Mouse (Mus musculus): ENCODE measurements around the gene Zbtb24. TPM values are rescaled to one million over a fixed set of nuclear protein-coding genes. Genes with fewer than 3 reads are reported as not detected.

Gene Zbtb24
- total RNA-seq, 2 experiments from 2014 or later, result 12.6 to 15.9 TPM

DNA sequence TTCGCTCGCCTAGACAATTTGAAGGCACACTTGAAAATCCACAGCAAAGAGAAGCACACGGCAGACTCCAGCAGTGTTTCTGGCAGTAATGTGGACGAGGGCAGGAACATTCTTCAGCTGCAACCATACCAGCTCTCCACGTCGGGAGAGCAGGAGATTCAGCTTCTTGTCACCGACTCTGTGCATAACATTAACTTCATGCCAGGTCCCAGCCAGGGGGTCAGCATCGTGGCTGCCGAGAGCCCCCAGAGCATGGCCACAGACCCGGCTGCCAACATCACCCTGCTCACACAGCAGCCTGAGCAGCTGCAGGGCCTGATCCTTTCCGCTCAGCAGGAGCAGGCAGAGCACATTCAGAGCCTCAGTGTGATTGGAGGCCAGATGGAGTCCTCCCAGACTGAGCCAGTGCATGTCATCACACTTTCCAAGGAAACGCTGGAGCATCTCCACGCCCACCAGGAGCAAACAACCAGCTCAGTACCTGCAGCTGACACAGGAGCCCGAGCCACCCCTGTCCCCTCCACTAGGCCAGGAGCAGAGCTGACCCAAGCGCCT is 14.3 kb downstream of the Zbtb24 start:
- no peak for ATAC-seq (replicated peaks; ENCODE audit: poor library complexity)

DNA sequence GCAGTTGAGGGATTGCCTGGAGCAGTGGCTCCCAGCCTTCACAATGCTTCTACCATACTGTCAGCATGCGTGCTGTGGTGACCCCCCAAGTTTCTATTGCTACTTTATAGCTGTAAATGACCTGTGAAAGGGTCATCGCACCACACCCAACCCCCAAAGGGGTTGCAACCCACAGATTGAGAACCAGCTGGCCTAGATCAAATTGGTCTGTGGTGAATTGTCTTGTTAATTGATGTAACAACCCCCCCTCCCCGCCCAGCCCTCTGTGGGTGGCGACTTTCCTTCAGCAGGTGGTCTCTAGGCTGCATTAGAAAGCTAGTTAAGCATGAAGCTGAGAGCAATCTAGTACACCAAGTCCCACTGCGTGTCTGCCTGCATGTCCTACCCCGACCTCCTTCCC is 17.1 kb downstream of the Zbtb24 start:
- ATAC-seq (replicated peaks; ENCODE audit: poor library complexity), result no peak

DNA sequence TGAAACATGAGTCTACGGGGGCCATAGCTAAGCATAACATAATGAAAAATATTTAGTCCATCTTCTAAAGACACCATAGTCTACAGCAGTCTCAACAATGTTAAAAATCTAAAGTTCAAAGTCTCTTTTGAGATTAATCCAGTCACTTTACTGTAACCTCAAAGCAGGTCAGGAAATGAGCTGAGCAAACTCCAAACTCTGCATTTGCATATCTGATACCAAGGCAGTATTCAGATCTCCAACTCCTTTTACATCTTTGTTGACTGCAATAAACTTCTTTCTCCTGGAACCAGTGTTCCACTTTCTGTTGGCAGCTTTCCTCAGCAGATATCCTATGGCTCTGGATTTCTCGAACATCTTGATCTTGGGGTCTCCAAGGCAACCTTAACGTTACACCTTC is 20.5 kb downstream of the Zbtb24 start:
- ATAC-seq (replicated peaks; ENCODE audit: poor library complexity), result no peak

DNA sequence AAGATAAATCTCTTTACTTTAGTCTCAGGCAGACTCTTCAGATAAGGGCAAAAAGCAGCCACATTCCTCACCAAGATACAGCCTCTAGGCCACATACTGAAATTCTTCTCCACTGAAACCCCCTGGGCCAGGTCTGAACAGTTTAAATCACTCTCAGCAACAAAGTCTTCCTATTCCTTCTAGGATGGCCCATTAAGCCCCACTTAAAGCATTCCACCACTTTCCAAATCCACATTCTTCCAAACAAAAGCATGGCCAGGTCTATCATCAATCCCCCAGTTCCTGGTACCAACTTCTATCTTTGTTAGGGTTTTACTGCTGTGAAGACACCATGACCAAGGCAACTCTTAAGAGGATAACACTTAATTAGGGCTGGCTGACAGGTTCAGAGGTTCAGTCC is 22.4 kb downstream of the Zbtb24 start:
- ATAC-seq (replicated peaks; ENCODE audit: poor library complexity), result no peak

DNA sequence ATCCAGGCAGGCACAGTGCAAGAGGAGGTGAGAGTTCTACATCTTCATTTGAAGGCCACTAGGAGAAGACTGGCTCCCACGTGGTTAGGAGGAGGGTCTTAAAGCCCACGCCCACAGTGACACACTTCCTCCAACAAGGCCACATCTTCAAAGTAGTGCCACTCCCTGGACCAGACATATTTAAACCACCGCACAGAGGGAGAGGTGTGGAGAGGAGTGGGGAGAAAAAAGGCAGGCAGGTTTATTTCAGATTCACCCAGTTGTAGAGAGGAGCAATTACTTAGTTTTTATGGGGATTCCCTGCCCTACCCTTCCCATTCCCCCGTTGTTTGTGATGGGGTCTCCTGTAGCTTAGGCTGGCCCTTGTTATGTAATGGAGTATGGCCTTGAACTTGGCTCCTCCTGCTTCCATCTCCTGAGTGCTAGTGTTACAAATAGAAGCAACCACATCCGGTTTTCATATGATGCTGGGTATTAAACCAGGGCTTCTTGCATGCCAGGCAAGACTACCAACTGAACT is 22.8 kb downstream of the Zbtb24 start:
- 0 out of 2 replicates have a peak, but pooled peaks have one; percentile 7 for ATAC-seq (replicated peaks; ENCODE audit: poor library complexity)

DNA sequence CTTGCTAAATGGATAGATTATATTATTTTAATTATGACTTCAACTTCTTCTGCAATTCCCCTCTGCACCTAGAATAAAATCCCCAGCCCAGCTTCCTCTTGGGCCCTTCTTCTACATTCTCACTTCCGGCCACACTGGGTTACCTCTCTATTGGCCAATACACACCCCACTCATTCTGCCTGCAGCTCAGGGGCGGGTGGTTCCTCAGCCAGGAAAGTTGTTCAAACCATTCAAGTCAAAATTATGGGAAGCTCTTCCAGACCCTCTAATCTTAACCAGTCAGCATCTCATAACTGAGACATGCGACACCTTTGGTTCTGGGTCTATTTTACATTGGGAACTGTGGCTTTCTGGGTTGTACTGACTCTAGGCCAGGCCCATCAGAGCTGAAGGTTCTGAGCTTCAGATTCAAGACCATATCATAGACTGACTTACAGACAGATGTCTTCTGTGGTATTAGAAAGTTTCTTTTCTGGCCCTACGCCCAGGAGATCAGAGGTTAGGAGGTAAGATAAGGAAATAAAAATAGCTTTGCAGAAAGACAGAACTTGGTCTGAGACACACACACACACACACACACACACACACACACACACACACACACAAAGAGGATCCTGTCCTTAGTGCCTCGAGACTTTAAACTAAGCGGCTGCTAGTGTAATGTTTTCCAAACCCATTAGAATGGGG is 23.7 kb downstream of the Zbtb24 start:
- ATAC-seq (replicated peaks; ENCODE audit: poor library complexity), result peak; percentile 55

DNA sequence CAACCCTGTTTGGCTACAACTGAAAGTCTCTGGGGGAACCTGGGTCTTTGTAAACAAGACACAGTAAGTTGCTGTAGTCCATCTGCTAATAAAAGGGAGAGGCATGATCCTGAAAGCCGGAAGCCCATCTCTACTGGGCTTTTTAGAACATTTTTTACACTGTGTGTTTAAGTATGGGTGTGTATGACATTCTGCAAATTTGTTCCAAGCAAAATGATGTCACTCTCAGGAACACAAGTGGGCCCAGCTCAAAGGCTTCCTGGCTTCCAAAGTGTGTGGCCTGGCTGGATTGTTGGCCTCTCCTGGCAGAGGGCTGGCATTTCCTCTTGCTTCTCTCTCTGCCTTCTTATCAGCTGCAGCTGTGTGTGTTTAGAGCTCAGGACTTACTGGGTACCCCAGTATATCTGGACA is 24.8 kb downstream of the Zbtb24 start:
- no peak for ATAC-seq (replicated peaks; ENCODE audit: poor library complexity)

DNA sequence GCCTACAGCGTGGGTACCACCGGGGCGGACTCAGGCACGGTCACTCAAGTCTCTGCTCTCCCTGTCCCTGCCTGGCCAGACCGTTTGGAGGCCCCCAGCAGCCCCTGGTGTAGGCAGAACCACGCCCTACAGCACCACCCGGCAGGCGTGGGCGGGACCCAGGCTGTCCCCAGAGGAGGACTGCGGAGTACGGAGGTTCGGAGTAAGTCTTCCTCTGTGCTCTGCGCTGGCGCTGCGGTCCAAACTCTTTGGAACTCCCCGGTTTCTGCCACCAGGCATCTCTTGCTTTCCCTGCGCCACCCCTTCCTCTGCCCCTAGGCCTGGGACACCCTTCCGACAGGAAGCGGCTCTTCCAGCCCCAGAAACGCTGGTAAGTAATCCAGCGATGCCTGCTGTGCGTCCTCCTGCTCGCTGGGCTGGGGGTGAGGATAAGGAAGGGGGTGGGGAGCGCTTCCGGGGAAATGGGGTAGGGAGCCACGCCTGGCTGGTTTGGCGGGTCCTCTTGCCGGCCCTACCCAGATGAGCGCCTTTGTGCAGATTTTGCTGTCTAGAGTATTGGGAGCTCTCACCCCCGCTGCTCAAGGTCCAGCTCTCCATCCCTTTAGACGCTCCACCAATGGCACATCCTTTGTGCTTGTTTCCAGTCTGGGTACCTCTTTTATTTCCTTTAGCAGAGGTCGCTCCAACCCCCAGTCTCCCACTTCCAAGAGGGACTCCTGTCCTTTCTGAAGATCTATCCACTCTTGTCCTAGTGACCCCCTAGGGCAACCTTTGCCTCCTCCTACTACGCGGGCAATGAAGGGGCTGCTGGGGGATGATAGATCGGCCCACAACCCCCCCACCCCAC is 26.2 kb downstream of the Zbtb24 start, which contains the start of gene Mical1:
TSS of gene Mical1 (plus strand) at position 144 of the 847 bp plus-strand sequence.
- peak; percentile 26 for ATAC-seq (replicated peaks; ENCODE audit: poor library complexity)

DNA sequence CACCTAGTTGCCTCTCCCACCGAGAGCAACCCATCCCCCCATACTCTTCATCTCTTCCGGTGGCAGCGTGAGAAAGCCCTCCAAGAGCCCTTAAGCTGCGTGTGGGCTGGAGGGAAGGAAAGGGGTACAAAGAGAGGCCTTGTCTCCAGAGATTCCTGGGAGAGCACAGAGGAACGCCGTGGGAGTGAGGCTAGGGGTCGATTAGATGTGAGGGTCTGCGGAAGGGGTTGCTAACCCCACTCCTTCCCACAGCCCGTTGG is 26.8 kb downstream of the Zbtb24 start:
- ATAC-seq (replicated peaks; ENCODE audit: poor library complexity), result no peak

DNA sequence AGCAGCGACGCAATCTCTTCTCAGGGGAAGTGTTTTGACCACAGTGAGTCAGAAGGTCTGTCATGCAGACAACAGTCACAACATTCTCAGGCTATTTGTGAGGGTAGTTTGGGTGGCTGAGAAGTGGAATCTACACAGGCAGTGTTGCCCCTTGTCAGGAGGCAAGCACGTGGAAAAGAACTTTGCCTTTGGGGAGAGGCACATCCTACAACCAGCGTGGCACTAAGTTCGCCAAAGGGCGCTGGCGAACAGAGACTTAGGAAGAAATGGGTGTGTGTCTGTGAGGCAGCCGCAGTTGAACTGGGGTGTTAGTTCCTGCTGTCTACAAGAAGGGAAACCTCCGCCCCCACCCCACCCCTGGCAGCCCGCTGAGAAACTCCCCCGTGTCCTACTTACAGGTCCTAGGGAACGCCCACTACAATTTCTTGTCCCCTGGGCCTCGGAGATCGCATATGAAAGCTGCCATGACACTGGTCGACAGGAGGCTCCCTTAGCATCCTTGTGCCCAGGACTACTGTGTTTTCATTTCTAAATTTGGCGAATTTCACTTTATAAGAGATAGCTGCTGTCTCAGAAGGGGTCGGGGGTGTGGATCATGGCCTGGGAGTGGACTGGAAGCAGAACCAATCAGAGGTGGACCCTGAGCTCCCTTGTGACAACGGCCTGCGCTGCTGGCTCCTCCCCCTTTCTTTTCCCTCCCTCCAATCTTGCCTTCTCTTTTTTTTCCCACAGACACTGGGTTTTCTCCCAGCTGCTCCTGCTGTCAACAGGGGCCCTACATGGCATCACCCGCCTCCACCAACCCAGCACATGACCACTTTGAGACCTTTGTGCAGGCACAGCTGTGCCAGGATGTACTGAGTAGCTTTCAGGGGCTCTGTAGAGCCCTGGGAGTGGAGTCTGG is 27.3 kb downstream of the Zbtb24 start:
- ATAC-seq (replicated peaks; ENCODE audit: poor library complexity), result peak; percentile 35

DNA sequence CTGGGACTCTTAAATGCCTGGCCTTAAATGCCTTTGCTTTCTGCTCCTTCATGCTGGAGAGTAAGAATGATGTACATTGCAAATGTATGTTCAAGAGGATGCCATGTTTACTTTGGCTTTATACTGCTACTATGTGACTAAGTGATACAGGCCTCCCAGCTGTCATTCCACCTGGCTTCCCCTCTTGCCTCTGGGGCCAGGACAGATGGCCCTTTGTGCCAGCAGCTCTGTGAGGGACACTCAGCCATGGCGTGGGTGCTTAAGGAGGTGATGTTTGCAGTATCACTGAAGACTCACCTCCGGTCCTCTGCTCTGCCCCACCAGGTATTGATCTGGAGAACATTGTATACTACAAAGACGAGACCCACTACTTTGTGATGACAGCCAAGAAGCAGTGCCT is 29.8 kb downstream of the Zbtb24 start:
- ATAC-seq (replicated peaks; ENCODE audit: poor library complexity), result no peak

DNA sequence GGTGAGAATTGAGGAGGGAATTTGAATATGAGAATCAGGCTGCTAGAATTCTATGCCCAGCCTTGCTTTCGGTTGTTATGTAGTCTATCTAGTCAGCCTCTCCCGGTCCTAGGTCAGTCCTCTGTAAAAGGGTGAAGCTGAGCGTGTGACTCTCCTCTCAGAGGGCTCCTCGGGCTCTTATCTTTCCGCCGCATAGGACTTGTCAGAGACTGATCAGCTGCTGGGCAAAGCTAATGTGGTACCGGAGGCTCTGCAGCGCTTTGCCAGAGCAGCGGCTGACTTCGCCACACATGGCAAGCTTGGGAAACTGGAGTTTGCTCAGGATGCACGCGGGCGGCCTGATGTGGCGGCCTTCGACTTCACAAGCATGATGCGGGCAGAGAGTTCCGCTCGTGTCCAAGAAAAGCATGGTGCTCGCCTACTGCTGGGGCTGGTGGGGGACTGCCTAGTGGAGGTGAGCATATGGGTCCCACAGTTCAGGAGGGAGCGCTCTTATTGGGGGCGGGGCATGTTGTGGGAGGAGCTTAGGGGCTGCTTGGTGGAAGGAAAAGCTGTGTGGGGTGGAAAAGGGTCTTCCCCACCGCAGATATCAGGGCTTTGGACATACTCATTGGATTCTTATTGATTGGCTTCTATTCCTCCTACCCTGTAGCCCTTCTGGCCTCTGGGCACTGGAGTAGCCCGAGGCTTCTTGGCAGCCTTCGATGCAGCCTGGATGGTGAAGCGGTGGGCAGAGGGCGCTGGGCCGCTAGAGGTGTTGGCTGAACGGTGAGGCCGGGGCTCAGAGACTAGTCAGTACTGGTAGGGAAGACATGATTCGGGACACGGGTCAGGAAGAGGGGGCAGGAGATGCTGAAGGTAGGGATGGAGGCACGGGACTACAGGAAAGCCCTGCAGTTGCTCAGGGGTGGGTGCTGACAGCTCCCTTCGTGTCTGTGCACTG is 31.0 kb downstream of the Zbtb24 start:
- ATAC-seq (replicated peaks; ENCODE audit: poor library complexity), result peak; percentile 49

DNA sequence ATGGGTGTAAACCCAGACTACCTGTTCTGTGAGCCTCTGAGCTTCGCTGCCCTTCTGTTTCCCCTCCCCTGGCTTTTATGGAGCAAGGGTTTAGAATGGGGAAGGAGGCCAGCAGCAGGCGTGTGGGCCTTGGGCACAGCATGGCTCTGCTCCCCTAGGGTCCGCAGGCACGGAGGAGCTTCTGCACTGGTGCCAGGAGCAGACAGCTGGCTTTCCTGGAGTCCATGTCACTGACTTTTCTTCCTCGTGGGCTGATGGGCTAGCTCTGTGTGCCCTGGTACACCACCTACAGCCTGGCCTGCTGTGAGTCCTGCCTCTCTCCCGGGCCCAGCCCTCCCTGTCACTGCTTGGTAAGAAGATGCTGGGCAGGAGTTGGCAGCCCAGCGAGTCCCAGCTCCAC is 32.3 kb downstream of the Zbtb24 start:
- no peak for ATAC-seq (replicated peaks; ENCODE audit: poor library complexity)

DNA sequence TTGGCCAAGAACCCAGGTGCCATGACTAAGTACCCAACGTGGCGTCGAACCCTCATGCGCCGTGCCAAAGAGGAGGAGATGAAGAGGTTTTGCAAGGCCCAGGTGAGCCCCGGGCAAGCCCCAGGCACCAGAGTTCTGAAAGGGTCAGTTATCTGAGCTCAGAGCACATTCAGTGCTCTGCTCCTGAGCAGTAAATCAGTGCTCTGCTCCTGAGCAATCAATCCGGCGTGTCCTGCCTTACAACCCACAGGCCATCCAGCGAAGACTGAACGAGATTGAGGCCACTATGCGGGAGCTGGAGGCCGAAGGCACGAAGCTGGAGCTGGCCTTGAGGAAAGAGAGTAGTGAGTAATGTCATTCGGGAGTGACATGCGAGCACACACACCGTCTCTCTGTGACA is 35.6 kb downstream of the Zbtb24 start:
- ATAC-seq (replicated peaks; ENCODE audit: poor library complexity), result no peak

DNA sequence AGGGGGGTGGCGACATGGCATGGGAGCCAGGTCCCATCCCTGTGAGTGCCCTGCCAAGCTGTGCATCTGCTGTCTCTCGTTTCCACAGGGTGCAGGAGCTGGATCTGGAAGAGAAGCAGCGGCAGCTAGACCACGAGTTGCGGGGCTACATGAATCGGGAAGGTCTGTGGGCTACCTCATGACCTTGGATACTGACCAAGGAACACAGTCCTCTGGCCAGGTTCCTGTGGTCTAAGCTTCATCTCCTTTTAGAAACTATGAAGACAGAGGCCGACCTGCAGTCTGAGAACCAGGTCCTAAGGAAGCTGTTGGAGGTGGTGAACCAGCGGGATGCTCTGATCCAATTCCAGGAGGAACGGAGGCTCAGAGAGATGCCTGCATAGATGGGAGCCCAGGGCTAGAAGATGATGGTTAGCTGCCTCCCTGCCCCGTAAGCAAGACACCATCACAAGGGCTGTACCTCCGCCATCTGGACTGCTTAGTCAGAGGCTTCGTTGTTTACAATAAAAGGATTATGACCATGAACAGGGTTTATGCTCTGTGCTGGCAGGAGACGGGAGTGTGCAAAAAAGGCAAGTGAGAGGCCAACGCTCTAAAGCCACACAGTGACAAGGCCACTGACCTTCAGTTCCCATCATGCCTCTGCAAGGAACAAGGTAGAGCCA is 36.5 kb downstream of the Zbtb24 start:
- ATAC-seq (replicated peaks; ENCODE audit: poor library complexity), result no peak

DNA sequence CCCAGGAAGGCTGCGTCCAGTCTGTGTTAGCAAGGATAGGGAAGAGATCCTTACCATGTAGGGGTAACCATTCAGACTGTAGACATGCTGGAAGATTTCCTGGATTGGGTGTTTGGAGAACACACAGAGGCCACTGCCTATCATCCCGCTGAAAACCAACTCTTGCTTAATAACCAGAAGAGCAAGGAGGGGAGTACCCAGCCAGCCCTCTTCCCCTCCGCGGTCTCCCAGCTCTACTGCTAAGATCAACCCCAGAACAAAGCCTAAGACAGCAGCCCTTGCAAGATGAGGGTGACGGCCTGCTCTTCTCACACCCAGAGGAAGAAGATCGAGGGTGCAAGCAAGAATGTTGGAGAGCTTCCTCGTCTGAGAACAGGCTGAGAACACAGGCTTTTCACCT is 38.7 kb downstream of the Zbtb24 start:
- ATAC-seq (replicated peaks; ENCODE audit: poor library complexity), result peak; percentile 37

DNA sequence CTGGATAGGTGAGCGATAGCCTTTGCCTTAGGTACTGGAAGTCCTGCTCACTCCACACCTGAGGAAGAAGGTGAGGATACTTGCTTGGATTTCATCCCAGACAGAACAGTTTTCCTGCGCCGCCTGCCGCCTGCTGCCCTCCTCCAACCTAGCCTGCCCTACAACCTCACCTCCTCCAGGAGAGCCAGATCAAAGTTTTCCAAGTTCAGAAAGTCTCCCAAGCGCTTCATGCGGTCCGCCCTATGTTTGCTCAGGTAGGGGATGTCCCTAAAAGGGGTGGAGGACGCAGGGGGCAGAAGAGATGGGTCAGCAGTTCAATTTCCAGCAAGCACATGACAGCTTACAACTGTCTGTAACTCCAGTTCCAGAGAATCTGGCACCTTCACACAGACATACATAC is 39.1 kb downstream of the Zbtb24 start:
- no peak for ATAC-seq (replicated peaks; ENCODE audit: poor library complexity)

DNA sequence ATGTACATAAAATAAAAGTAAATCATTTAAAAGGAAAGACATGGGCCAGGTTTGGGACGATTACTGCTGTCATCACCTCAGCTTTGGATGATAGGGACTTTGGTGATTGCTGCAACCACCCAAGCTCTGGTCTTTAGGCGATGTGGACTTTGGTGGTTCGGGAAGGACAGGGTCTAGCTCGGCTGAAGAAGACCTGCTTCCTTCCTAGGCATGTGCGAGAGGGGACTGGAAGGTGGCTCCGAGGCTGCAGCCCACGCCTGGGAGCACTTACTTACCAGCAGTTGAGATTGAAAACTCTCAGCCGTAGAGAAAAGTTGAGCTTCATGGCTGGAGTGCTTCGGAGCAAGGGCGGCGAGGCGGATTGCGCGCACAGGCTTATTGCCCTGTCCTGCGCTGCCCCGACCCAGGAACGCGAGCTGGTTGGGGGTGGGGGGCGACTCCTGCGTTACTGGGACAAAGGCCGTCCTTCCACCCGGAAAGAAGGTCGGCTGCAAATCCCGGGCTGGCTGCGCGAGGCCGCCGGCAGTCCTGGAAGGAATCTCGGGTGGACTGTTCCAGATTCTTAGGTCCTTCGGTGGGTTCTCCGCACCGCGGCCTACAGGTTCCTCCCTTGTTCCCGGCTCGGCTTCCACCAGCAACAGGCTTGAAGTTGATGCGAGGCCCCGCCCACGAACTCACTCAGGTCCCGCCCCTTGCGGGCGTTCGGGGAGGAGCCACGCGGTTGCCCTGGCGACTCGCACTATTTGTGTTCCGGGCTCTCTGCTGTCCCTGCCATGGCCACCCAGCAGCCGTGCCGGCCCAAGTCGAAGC is 39.7 kb downstream of the Zbtb24 start, which contains the start of the genes Smpd2 and Ppil6:
TSS of gene Smpd2 (minus strand) at position 662 of the 810 bp plus-strand sequence.
TSS of gene Ppil6 (plus strand) at position 732 of the 810 bp plus-strand sequence.
- peak; percentile 96 for ATAC-seq (replicated peaks; ENCODE audit: poor library complexity)
